Comparison of ENCODE assay signal across 9 mouse cellular contexts in genomic region chr2:115852109-115852508, GRCm38 (mm10).
DNase-seq lines count a peak whose midpoint lies in the region; ATAC-seq and TF ChIP-seq lines count a peak whose summit lies in the region.
"Had no signal": no experiment of that assay in that cellular context is flagged by ENCODE, and none has a peak within 500 bp of the region (broad histone marks: within the 10 kb centered on the region; RNA-seq: fewer than 3 reads in every experiment).

No protein-coding gene starts in this region.

- ATAC-seq in heart, embryonic 11.5 days (replicated peaks; ENCODE audit: insufficient number of reproducible peaks, low FRiP score, low TSS enrichment) = no peak
- 0 out of 2 replicates have a peak, but pooled peaks have one; percentile 2 for ATAC-seq in hindbrain, embryonic 13.5 days (ENCODE audit: low FRiP score)
- ATAC-seq in midbrain, embryonic 14.5 days (ENCODE audit: low FRiP score, low TSS enrichment) = no peak

- H3K36me3 ChIP-seq in heart, embryonic 11.5 days (ENCODE audit: control insufficient read depth, insufficient read depth, low read length) = no peaks in the 10 kb centered on the region
- H3K36me3 ChIP-seq in hindbrain, embryonic 13.5 days = no peaks in the 10 kb centered on the region
- H3K36me3 ChIP-seq in midbrain, embryonic 14.5 days (ENCODE audit: control insufficient read depth, insufficient read depth, low read length) = no peaks in the 10 kb centered on the region

- peak overlapping the region; percentile 66 for H3K4me2 ChIP-seq in heart, embryonic 11.5 days
- peak overlapping the region; percentile 57 for H3K4me2 ChIP-seq in hindbrain, embryonic 13.5 days
- peak overlapping the region; percentile 54 for H3K4me2 ChIP-seq in midbrain, embryonic 14.5 days (ENCODE audit: low read length)

- H3K9ac ChIP-seq in heart, embryonic 11.5 days (ENCODE audit: low read depth, low read length) = no peak overlapping the region
- peak overlapping the region; percentile 63 for H3K9ac ChIP-seq in hindbrain, embryonic 13.5 days
- H3K9ac ChIP-seq in midbrain, embryonic 14.5 days (replicated peaks; ENCODE audit: low read length) = no peak overlapping the region

- no peak for TF ChIP-seq CTCF in brain, embryonic 14.5 days (IDR thresholded peaks at IDR 0.05; ENCODE audit: borderline replicate concordance, extremely low read depth, insufficient read depth, insufficient read length)

- H3K27ac ChIP-seq in heart, embryonic 11.5 days (ENCODE audit: low read depth, low read length) = no peak overlapping the region
- H3K27ac ChIP-seq in hindbrain, embryonic 13.5 days = peak overlapping the region; percentile 88
- no peak overlapping the region for H3K27ac ChIP-seq in midbrain, embryonic 14.5 days (replicated peaks; ENCODE audit: low read depth, low read length)

- DNase-seq in heart, postnatal 25 days (ENCODE audit: low spot score) = no peak
- peak; percentile 70 for DNase-seq in brain, embryonic 14.5 days (ENCODE audit: low read depth)
- peak; percentile 37 for DNase-seq in midbrain, embryonic 14.5 days
- no peak for DNase-seq in natural killer cell, adult 2 months (ENCODE audit: low spot score in 2 of 2)
- no peak for DNase-seq in adrenal gland, postnatal 10 days
- no peak for DNase-seq in right cerebral cortex, adult 2 months (ENCODE audit: low spot score in 2 of 2)
- DNase-seq: cerebellum, adult 2 months had no signal

- peaks cover 15% of the 10 kb centered on the region for H3K27me3 ChIP-seq in heart, embryonic 11.5 days (ENCODE audit: control insufficient read depth, insufficient read depth, low read length)
- H3K27me3 ChIP-seq in hindbrain, embryonic 13.5 days = peaks cover 33% of the 10 kb centered on the region; the same call in 1 of the 2 replicates
- peaks cover 28% of the 10 kb centered on the region; the same call in 1 of the 2 replicates for H3K27me3 ChIP-seq in midbrain, embryonic 14.5 days (ENCODE audit: control insufficient read depth, insufficient read depth, low read length)

- H3K4me1 ChIP-seq in heart, embryonic 11.5 days (ENCODE audit: control insufficient read depth, insufficient read depth, low read length) = peaks cover 8% of the 10 kb centered on the region
- H3K4me1 ChIP-seq in hindbrain, embryonic 13.5 days (replicated peaks) = peaks cover 40% of the 10 kb centered on the region
- peaks cover 15% of the 10 kb centered on the region; the same call in 1 of the 2 replicates for H3K4me1 ChIP-seq in midbrain, embryonic 14.5 days (ENCODE audit: control insufficient read depth, insufficient read depth, low read length)

- H3K9me3 ChIP-seq in heart, embryonic 11.5 days (replicated peaks; ENCODE audit: control insufficient read depth, low read length) = no peaks in the 10 kb centered on the region
- no peaks in the 10 kb centered on the region for H3K9me3 ChIP-seq in hindbrain, embryonic 13.5 days
- H3K9me3 ChIP-seq in midbrain, embryonic 14.5 days (ENCODE audit: control insufficient read depth, low read length) = no peaks in the 10 kb centered on the region

- H3K4me3 ChIP-seq in heart, embryonic 11.5 days (ENCODE audit: low read depth, low read length) = peak overlapping the region; percentile 41
- peak overlapping the region; percentile 32 for H3K4me3 ChIP-seq in hindbrain, embryonic 13.5 days
- peak overlapping the region; percentile 25 for H3K4me3 ChIP-seq in midbrain, embryonic 14.5 days (replicated peaks; ENCODE audit: low read depth, low read length)

- intact Hi-C loops in heart, postnatal 25 days (cut with DNase I) = no loop called here

- 33% methylated on average over 11 of the region's 11 CpGs for WGBS in heart, embryonic 11.5 days (ENCODE audit: insufficient replicate concordance)
- WGBS in hindbrain, embryonic 13.5 days = 14% methylated on average over 11 of the region's 11 CpGs
- WGBS in midbrain, embryonic 14.5 days = 20% methylated on average over 11 of the region's 11 CpGs

- no peak for TF ChIP-seq POLR2A in brain, embryonic 14.5 days (IDR thresholded peaks at IDR 0.05; ENCODE audit: borderline replicate concordance, extremely low read depth, insufficient read depth, insufficient read length, poor library complexity, severe bottlenecking)

Comparison
In these comparisons a context has a peak if more than half of its experiments do, and no peak if none do; other contexts are left out.
1. DNase-seq: peak in brain, embryonic 14.5 days (single experiment) and midbrain, embryonic 14.5 days (single experiment); none in heart, postnatal 25 days (single experiment), natural killer cell, adult 2 months (0 of 2), adrenal gland, postnatal 10 days (single experiment) and right cerebral cortex, adult 2 months (0 of 2).
2. Peak in every context shown above with its lines, with median percentiles within 50 percentile points of each other: H3K4me2 ChIP-seq and H3K4me3 ChIP-seq.